Mouse (Mus musculus) kidney, adult 2 months (tissue): Measurements from ENCODE around the gene Phlpp1.

ENCODE experiments used
- CTCF ChIP-seq: fragments of 200-500 bp; conservative IDR thresholded peaks from 2 replicates; pipeline ENCODE4 v1.5.1; 2011; ENCODE audit warnings: low read depth, mild to moderate bottlenecking, control low read depth, low read length, moderate library complexity, mixed read lengths; ENCODE audit not compliant: insufficient read depth, insufficient read length
- POLR2A ChIP-seq: fragments of 200-500 bp; IDR thresholded peaks from one replicate; pipeline ENCODE4 v1.6.1; 2011; ENCODE audit warnings: low read depth, low read length, control low read depth

- TF ChIP-seq CTCF, result no peak
- no peak for TF ChIP-seq POLR2A
These were observed 18.8 kb upstream of the Phlpp1 start for GRCm38 (mm10) chr1:106152742-106153141.
